Mouse (Mus musculus) heart, embryonic 16.5 days (tissue): Measurements from ENCODE around the gene Sh3bp4. TPM values are rescaled to one million over a fixed set of nuclear protein-coding genes. Genes with fewer than 3 reads are reported as not detected.

ENCODE experiments used
- ATAC-seq: fragments of 200-750 bp; cut with Nextera tagmentation; replicated peaks from 2 replicates; pipeline ENCODE4 v1.8.0; 2017; ENCODE audit warnings: moderate number of reproducible peaks; ENCODE audit not compliant: insufficient read depth, low FRiP score; ENCODE audit errors: extremely low read depth
- H3K27ac ChIP-seq: fragments of 300-500 bp; sonication (generic); 2 replicates; pipeline ENCODE4 v1.5.1; 2014; ENCODE audit warnings: mild to moderate bottlenecking, low read length, control low read depth, moderate library complexity
- H3K27me3 ChIP-seq: fragments of 300-500 bp; sonication (generic); 2 replicates; pipeline ENCODE4 v1.6.1; 2014; ENCODE audit warnings: low read length, mixed read lengths; ENCODE audit not compliant: control insufficient read depth, insufficient read depth
- H3K36me3 ChIP-seq: fragments of 300-500 bp; sonication (generic); 2 replicates; pipeline ENCODE4 v1.6.1; 2014; ENCODE audit not compliant: control insufficient read depth, insufficient read depth
- H3K4me1 ChIP-seq: fragments of 300-500 bp; sonication (generic); 2 replicates; pipeline ENCODE4 v1.6.1; 2014; ENCODE audit warnings: low read length, mixed read lengths; ENCODE audit not compliant: control insufficient read depth, insufficient read depth
- H3K4me2 ChIP-seq: fragments of 300-500 bp; sonication (generic); 2 replicates; pipeline ENCODE4 v1.6.1; 2014; ENCODE audit warnings: low read depth, mild to moderate bottlenecking, control low read depth, low read length
- H3K4me3 ChIP-seq: fragments of 300-500 bp; sonication (generic); 2 replicates; pipeline ENCODE4 v1.5.1; 2014; ENCODE audit warnings: mild to moderate bottlenecking, control low read depth, low read length
- H3K9ac ChIP-seq: fragments of 300-500 bp; sonication (generic); 2 replicates; pipeline ENCODE4 v1.6.1; 2014; ENCODE audit warnings: low read length, control low read depth
- H3K9me3 ChIP-seq: fragments of 300-500 bp; sonication (generic); replicated peaks from 2 replicates; pipeline ENCODE4 v1.6.1; 2016; ENCODE audit warnings: low read length; ENCODE audit not compliant: control insufficient read depth
- WGBS: fragments of 180-500 bp; shearing (Covaris S2); extraction: QIAGEN DNeasy Blood & Tissue Kit; methylation state at CpG from one replicate; pipeline ENCODE4 v1.1.7; 2014; 5-methylcytosine and 5-hydroxymethylcytosine counted together
- polyA plus RNA-seq: library from polyadenylated mRNA; unstranded; fragments of >200 nt; fragmentation: Nextera tagmentation; extraction: Ambion mirVana; gene quantifications from 2 replicates; pipeline ENCODE4 v1.2.1, GENCODE M21; 2015

Sh3bp4 gene
- polyA plus RNA-seq, 1 experiment from 2014 or later: 19.2 TPM

DNA sequence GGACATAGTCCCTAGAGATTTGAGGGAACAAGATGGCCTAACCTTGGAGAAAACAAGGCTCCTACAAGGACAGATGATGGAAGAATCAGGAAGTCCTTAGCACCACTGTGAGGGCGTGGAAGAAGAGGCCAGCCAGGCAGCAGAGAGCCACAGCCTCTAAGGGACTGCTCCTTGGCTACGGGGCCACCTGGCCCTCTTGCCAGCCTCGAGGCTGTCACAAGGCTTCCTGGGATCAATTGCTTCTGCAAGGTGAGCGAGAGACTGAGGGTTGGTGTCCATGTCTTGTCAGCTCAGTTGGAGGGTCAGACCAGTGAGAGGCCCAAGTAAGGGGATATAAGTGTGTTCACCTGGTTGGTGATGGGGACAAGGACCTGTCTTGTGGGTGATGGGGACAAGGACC, 63.5 kb downstream of the Sh3bp4 start:
- H3K4me2 ChIP-seq: no peak overlapping the region
- H3K9ac ChIP-seq: no peak overlapping the region
- no peak overlapping the region for H3K27ac ChIP-seq
- 83% methylated on average over 4 of the region's 4 CpGs for WGBS
- H3K9me3 ChIP-seq: no peaks in the 10 kb centered on the region
- no peak for ATAC-seq
- H3K4me1 ChIP-seq: peaks cover 71% of the 10 kb centered on the region
- H3K27me3 ChIP-seq: no peaks in the 10 kb centered on the region
- no peaks in the 10 kb centered on the region for H3K36me3 ChIP-seq
- H3K4me3 ChIP-seq: no peak overlapping the region

DNA sequence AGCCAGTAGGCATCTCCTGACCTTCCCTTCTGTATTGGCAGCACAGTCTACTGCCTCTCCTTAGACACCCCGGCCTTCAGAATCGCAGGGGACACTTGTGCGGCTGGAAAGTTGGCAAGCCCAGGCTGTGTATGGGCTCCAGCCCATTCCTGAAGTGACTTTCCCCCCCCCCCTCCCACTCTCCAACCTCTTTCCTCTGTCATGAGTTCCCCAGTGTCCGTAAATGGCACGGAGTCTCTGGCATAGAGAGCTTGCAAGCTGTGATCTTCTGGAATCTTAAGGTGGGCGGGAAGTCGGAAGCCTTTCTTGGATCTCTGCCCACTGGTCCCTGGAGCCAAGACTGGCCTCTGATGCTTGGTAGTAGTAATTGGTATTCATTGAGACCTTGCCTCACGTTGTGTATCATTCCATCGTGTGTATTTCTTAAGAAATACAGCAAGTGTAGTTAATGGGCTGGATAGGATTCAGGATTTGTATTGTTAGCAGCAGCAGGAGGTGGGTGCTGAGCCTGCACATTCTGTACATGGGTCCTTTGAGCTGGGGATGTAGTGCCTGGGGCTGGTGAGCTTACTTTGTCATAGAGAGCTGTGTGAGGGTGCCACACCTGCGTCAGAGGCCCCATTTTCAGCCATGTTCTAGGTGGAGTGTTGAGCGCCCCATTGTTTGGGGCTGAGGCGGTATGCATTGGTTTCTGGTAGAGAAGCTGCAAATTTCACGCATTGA, 66.0 kb downstream of the Sh3bp4 start:
- peak overlapping the region; percentile 30 for H3K4me2 ChIP-seq
- 42% methylated on average over 13 of the region's 13 CpGs for WGBS
- no peaks in the 10 kb centered on the region; the same call in 1 of the 2 replicates for H3K9me3 ChIP-seq
- ATAC-seq: peak; percentile 67
- peak overlapping the region; percentile 70 for H3K27ac ChIP-seq
- no peaks in the 10 kb centered on the region for H3K27me3 ChIP-seq
- peaks cover 62% of the 10 kb centered on the region for H3K4me1 ChIP-seq
- peaks cover 13% of the 10 kb centered on the region for H3K36me3 ChIP-seq
- peak overlapping the region; percentile 39; the same call in 1 of the 2 replicates for H3K9ac ChIP-seq
- H3K4me3 ChIP-seq: no peak overlapping the region

DNA sequence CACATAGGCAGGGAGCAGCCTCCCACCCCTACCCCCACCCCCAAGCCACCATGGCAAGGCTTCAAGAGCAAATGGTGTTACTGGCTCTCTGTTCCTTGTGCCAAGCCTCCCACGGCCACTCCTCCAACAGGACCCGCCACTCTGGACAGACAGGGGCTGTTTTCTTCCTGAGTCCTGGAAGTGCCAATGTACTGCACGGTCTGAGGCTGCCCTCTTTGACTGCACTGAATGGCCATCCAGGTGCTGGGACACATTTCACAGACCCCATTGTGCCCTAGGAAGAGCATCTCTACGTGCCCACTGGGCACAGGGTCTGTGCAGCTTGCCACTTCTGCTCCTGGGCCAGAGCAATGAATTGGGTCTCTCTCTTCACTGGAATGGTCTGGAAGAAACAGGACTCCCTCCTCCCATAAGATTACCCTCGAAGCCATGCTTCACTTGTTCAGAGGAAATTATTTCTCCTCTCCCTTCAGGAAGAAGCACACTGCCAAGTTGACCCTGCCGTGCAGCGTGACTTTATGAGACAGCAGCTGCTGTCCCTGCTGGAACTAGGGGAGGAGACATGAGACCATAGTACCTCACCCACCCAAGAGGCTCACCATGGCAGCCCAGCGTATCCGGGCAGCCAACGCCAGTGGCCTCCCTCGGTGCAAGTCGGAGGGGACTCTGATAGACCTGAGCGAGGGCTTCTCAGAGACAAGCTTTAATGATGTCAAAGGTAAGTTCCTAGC, 67.0 kb downstream of the Sh3bp4 start:
- ATAC-seq: no peak
- Histone ChIP-seq H3K27me3 (no peaks in the 10 kb centered on the region), H3K4me1 (peaks cover 54% of the 10 kb centered on the region), H3K9ac (no peak overlapping the region), H3K9me3 (no peaks in the 10 kb centered on the region; the same call in 1 of the 2 replicates), H3K4me2 (no peak overlapping the region), H3K36me3 (peaks cover 16% of the 10 kb centered on the region), H3K4me3 (no peak overlapping the region), H3K27ac (no peak overlapping the region)
- WGBS: 80% methylated on average over 13 of the region's 13 CpGs

- ATAC-seq: 0 out of 2 replicates have a peak, but pooled peaks have one; percentile 16
- peaks cover 43% of the 10 kb centered on the region for H3K4me1 ChIP-seq
- 28% methylated on average over 5 of the region's 5 CpGs for WGBS
- no peak overlapping the region for H3K9ac ChIP-seq
- H3K36me3 ChIP-seq: peaks cover 16% of the 10 kb centered on the region
- H3K27ac ChIP-seq: peak overlapping the region; percentile 17
- H3K4me3 ChIP-seq: no peak overlapping the region
- H3K9me3 ChIP-seq: no peaks in the 10 kb centered on the region; the same call in 1 of the 2 replicates
- H3K27me3 ChIP-seq: no peaks in the 10 kb centered on the region
- no peak overlapping the region for H3K4me2 ChIP-seq
Measured at GRCm38 (mm10) chr1:89138316-89138715, 68.1 kb downstream of the Sh3bp4 start.

- Histone ChIP-seq H3K9me3 (no peaks in the 10 kb centered on the region; the same call in 1 of the 2 replicates), H3K9ac (no peak overlapping the region), H3K27ac (peak overlapping the region; percentile 44), H3K4me1 (peaks cover 37% of the 10 kb centered on the region), H3K4me2 (no peak overlapping the region), H3K4me3 (no peak overlapping the region), H3K36me3 (peaks cover 33% of the 10 kb centered on the region), H3K27me3 (no peaks in the 10 kb centered on the region)
- ATAC-seq: no peak
- 90% methylated on average over 9 of the region's 9 CpGs for WGBS
Measured at GRCm38 (mm10) chr1:89140113-89140512, 69.9 kb downstream of the Sh3bp4 start.

- 73% methylated on average over 7 of the region's 7 CpGs for WGBS
- no peak for ATAC-seq
- no peak overlapping the region for H3K4me3 ChIP-seq
- no peaks in the 10 kb centered on the region for H3K27me3 ChIP-seq
- H3K9ac ChIP-seq: no peak overlapping the region
- no peak overlapping the region for H3K4me2 ChIP-seq
- peaks cover 16% of the 10 kb centered on the region for H3K36me3 ChIP-seq
- no peaks in the 10 kb centered on the region for H3K9me3 ChIP-seq
- no peak overlapping the region for H3K27ac ChIP-seq
- peaks cover 8% of the 10 kb centered on the region for H3K4me1 ChIP-seq
Measured at GRCm38 (mm10) chr1:89151071-89151470, 80.9 kb downstream of the Sh3bp4 start.

DNA sequence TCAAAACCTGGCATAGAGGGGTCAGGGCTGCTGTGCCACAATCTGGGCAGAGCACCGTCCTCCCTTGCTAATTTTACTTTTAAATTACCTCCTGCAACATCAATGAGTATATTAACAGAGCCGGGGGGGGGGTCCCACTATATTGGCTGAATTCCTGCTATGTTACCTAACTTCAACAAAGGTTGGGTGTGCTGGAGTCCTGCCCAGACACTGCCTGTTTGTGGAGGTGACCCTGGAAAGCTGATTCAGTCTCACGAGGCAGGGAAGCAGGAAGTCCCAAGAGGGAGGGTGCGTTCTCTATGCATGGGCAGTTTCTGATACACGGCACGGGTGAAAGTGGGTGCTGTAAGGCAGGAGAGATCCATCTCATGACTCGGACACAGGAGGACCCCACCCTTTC, 82.4 kb downstream of the Sh3bp4 start:
- Histone ChIP-seq H3K4me2 (no peak overlapping the region), H3K4me3 (no peak overlapping the region), H3K27me3 (no peaks in the 10 kb centered on the region), H3K4me1 (peaks cover 8% of the 10 kb centered on the region), H3K27ac (0 out of 2 replicates have a peak overlapping the region, but pooled peaks have one; percentile 9), H3K9me3 (no peaks in the 10 kb centered on the region), H3K9ac (no peak overlapping the region), H3K36me3 (peaks cover 19% of the 10 kb centered on the region)
- ATAC-seq: no peak
- 53% methylated on average over 7 of the region's 7 CpGs for WGBS

GRCm38 (mm10) chr1:89153203-89153602, 83.0 kb downstream of the Sh3bp4 start:
- ATAC-seq: no peak
- H3K4me1 ChIP-seq: peaks cover 8% of the 10 kb centered on the region
- H3K36me3 ChIP-seq: peaks cover 21% of the 10 kb centered on the region
- WGBS: 83% methylated on average over 6 of the region's 6 CpGs
- H3K27me3 ChIP-seq: no peaks in the 10 kb centered on the region
- H3K27ac ChIP-seq: no peak overlapping the region
- no peaks in the 10 kb centered on the region for H3K9me3 ChIP-seq
- no peak overlapping the region for H3K9ac ChIP-seq
- no peak overlapping the region for H3K4me2 ChIP-seq
- H3K4me3 ChIP-seq: no peak overlapping the region

- no peaks in the 10 kb centered on the region for H3K9me3 ChIP-seq
- H3K4me1 ChIP-seq: peaks cover 13% of the 10 kb centered on the region
- H3K27ac ChIP-seq: no peak overlapping the region
- no peak overlapping the region for H3K4me3 ChIP-seq
- WGBS: 77% methylated on average over 6 of the region's 6 CpGs
- no peak overlapping the region for H3K9ac ChIP-seq
- no peak overlapping the region for H3K4me2 ChIP-seq
- no peaks in the 10 kb centered on the region for H3K27me3 ChIP-seq
- H3K36me3 ChIP-seq: no peaks in the 10 kb centered on the region
- ATAC-seq: no peak
Measured at GRCm38 (mm10) chr1:89163483-89163882, 93.3 kb downstream of the Sh3bp4 start.
